Mouse (Mus musculus) hindbrain, embryonic 13.5 days (tissue): ENCODE results near the gene Rsph10b. TPM values are rescaled to one million over a fixed set of nuclear protein-coding genes. Genes with fewer than 3 reads are reported as not detected.

ENCODE experiments used
- ATAC-seq: fragments of 200-750 bp; cut with Nextera tagmentation; 2 replicates; pipeline ENCODE4 v1.8.0; 2017; ENCODE audit warnings: moderate TSS enrichment; ENCODE audit not compliant: low FRiP score
- H3K27ac ChIP-seq: fragments of 300-500 bp; sonication (generic); 2 replicates; pipeline ENCODE4 v1.5.1; 2015; ENCODE audit warnings: inconsistent platforms, mild to moderate bottlenecking, moderate library complexity
- H3K27me3 ChIP-seq: fragments of 300-500 bp; sonication (generic); 2 replicates; pipeline ENCODE4 v1.6.1; 2015; ENCODE audit warnings: mild to moderate bottlenecking, inconsistent platforms
- H3K36me3 ChIP-seq: fragments of 300-500 bp; sonication (generic); 2 replicates; pipeline ENCODE4 v1.6.1; 2015; ENCODE audit warnings: mild to moderate bottlenecking, inconsistent platforms
- H3K4me1 ChIP-seq: fragments of 300-500 bp; sonication (generic); replicated peaks from 2 replicates; pipeline ENCODE4 v1.6.1; 2015; ENCODE audit warnings: inconsistent platforms
- H3K4me2 ChIP-seq: fragments of 300-500 bp; sonication (generic); 2 replicates; pipeline ENCODE4 v1.6.1; 2015; ENCODE audit warnings: inconsistent platforms, mild to moderate bottlenecking, moderate library complexity
- H3K4me3 ChIP-seq: fragments of 300-500 bp; sonication (generic); 2 replicates; pipeline ENCODE4 v1.5.1; 2015; ENCODE audit warnings: mild to moderate bottlenecking, inconsistent platforms
- H3K9ac ChIP-seq: fragments of 300-500 bp; sonication (generic); 2 replicates; pipeline ENCODE4 v1.6.1; 2015; ENCODE audit warnings: mild to moderate bottlenecking, inconsistent platforms
- H3K9me3 ChIP-seq: fragments of 300-500 bp; sonication (generic); 2 replicates; pipeline ENCODE4 v1.6.1; 2016; ENCODE audit warnings: inconsistent platforms
- WGBS: fragments of 180-500 bp; shearing (Covaris S2); methylation state at CpG from one replicate; pipeline ENCODE4 v1.1.7; 2015; 5-methylcytosine and 5-hydroxymethylcytosine counted together
- polyA plus RNA-seq: library from polyadenylated mRNA; unstranded; fragments of >200 nt; fragmentation: Nextera tagmentation; extraction: Ambion mirVana; gene quantifications from 2 replicates; pipeline ENCODE4 v1.2.1, GENCODE M21; 2015

Gene Rsph10b
- polyA plus RNA-seq, 1 experiment from 2014 or later: 3.1 TPM

DNA sequence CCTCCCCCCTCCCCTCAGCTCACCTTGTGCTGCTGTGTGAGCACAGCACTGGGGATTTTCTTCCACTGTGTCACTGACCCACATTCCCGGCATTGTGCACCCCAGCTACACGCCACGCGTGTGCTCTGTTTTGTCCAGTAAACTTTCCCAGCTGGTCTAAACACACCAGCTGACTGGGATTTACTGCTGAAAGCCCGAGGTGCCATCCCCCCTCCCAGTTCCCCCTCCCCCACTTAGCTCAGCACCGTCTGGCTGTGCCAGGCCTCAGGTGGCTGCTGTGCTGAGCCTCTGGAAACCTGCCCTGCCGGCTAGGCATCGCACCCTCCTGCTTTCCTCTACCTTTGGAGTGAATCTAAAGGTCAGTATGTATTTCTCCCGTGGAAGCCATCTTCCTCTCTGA lies 48.0 kb downstream of the Rsph10b start:
- H3K9ac ChIP-seq: no peak overlapping the region
- no peaks in the 10 kb centered on the region for H3K27me3 ChIP-seq
- H3K4me1 ChIP-seq: peaks cover 4% of the 10 kb centered on the region; the same call in 1 of the 2 replicates
- no peak overlapping the region for H3K4me3 ChIP-seq
- WGBS: 35% methylated on average over 9 of the region's 9 CpGs
- no peak for ATAC-seq
- H3K9me3 ChIP-seq: no peaks in the 10 kb centered on the region
- peaks cover 30% of the 10 kb centered on the region for H3K36me3 ChIP-seq
- H3K27ac ChIP-seq: no peak overlapping the region
- H3K4me2 ChIP-seq: no peak overlapping the region

DNA sequence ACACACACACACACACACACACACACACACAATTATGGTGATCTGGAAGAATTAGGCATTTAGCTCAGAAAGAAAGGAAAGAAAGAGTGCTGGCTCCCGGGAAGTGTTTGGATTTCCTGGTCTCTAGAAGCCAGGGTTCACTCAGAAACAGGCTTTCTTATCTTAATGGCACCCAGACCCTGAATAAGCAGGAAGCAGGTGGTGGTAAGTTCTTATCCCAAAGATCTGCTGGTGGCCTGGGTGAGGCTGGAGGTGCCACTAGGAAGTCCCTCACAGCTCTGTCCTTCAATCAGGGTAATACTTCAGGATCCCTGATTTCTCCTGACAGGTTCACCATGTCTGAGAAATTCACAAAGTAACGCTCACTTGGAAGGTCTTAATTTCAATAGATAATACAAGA lies 49.5 kb downstream of the Rsph10b start:
- ATAC-seq: no peak
- 89% methylated on average over 2 of the region's 2 CpGs for WGBS
- Histone ChIP-seq H3K9ac (no peak overlapping the region), H3K27me3 (no peaks in the 10 kb centered on the region), H3K27ac (no peak overlapping the region), H3K4me2 (no peak overlapping the region), H3K4me1 (peaks cover 4% of the 10 kb centered on the region; the same call in 1 of the 2 replicates), H3K9me3 (no peaks in the 10 kb centered on the region), H3K36me3 (peaks cover 43% of the 10 kb centered on the region), H3K4me3 (no peak overlapping the region)

DNA sequence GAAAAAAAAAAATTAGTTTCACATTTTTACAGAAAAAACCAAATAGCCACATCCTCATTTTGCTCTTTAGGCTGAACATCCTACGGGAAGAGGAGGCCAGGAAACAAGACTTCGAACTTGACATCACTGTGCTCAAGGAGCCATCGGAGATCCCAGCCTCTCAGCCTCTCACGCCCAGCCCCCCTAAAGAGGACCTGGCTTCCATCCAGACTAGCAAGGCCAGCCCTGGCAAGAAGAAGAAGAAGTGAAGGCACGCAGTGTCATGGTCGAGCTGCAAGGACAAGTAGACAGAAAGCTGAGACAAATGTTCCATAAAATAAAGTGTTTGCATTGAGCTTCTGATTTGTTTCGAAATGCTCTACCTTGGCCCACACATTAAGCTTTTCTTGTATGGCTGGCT lies 52.5 kb downstream of the Rsph10b start:
- 88% methylated on average over 7 of the region's 7 CpGs for WGBS
- Histone ChIP-seq H3K36me3 (peaks cover 73% of the 10 kb centered on the region), H3K4me2 (no peak overlapping the region), H3K4me3 (no peak overlapping the region), H3K4me1 (peaks cover 4% of the 10 kb centered on the region; the same call in 1 of the 2 replicates), H3K9ac (no peak overlapping the region), H3K27ac (no peak overlapping the region), H3K9me3 (no peaks in the 10 kb centered on the region), H3K27me3 (no peaks in the 10 kb centered on the region)
- ATAC-seq: no peak

DNA sequence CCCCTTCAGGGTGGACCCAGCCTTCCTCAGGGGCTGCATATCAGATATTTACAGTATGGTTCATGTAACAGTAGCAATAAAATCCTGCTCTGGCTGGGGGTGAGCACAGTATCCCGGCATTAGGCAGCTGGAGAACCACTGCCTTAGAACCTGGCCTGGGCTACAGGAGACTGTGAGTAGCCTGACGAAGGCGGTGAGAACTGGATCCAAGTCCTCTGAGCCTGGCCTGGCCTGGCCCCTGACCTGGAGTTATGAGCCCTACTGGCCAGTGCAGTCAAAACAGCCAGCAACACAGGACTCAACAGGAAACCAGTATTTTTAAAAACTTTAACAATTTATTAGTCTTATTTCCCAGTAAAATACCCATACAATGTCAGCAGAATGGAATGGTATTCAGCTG lies 54.8 kb downstream of the Rsph10b start:
- WGBS: 98% methylated on average over 3 of the region's 3 CpGs
- Histone ChIP-seq H3K9me3 (no peaks in the 10 kb centered on the region), H3K9ac (no peak overlapping the region), H3K36me3 (peaks cover 95% of the 10 kb centered on the region), H3K4me2 (no peak overlapping the region), H3K27me3 (no peaks in the 10 kb centered on the region), H3K4me1 (no peaks in the 10 kb centered on the region), H3K4me3 (no peak overlapping the region), H3K27ac (no peak overlapping the region)
- no peak for ATAC-seq

DNA sequence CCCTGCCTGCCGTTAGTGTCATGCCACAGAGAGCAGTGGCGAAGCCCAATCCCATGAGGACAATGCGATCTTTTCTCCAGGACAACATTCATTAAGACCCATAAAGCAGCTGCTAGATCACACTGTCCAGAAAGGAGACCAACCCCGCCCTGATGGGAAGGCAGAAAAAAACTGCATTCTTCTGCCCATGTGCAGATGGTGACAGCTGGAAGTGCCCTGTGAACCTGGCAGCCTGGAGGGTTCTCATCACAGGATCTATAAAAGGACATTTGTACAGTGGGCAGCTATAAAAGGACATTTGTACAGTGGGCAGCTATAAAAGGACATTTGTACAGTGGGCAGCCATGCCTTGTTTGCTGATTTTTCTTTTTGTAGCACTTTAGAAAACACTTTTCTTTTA lies 56.2 kb downstream of the Rsph10b start:
- ATAC-seq: no peak
- Histone ChIP-seq H3K9me3 (no peaks in the 10 kb centered on the region), H3K36me3 (peaks cover 97% of the 10 kb centered on the region), H3K27ac (0 out of 2 replicates have a peak overlapping the region, but pooled peaks have one; percentile 30), H3K9ac (no peak overlapping the region), H3K4me1 (no peaks in the 10 kb centered on the region), H3K4me2 (no peak overlapping the region), H3K27me3 (no peaks in the 10 kb centered on the region), H3K4me3 (no peak overlapping the region)
- WGBS: 78% methylated on average over 4 of the region's 4 CpGs

DNA sequence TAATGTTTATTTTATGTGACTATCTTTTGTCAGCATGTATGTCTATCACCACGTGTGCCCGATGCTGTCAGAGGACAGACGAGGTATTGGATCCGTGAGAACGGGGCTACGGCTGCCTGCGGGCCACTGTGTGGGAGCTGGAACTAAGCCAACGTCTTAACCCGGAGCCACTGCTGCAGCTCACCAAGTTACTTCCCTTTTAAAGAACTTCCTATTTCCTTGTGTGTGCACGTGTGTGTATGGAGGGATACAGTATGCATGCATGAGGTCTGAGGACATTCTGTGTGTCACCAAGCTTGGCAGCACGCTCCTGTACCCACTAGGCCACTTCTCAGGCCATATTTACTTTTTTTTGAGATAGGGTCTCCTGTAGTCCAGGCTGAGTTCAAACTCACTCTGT lies 57.3 kb downstream of the Rsph10b start:
- H3K9me3 ChIP-seq: no peaks in the 10 kb centered on the region

DNA sequence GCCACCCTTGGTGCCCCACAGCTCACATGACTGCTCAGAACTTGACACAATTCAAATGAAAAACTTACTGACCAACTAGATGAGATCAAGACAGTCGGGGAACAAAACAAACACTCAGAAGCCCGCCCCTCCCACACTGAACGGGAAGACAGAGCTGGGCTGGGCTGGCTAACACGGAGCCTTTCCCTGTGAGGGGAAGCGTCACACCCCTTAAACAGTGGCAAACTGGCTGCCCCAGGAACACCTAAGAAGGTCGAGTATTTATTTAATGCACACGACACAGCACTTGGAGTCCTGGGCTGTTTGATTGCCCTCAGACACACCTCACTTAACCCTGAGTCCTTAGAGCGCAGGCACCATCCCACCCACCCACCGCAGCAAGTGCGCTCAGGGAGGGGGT lies 59.8 kb downstream of the Rsph10b start:
- no peak for ATAC-seq
- Histone ChIP-seq H3K4me3 (no peak overlapping the region), H3K9me3 (no peaks in the 10 kb centered on the region), H3K27ac (no peak overlapping the region), H3K9ac (no peak overlapping the region), H3K36me3 (peaks cover 100% of the 10 kb centered on the region), H3K4me2 (no peak overlapping the region), H3K27me3 (no peaks in the 10 kb centered on the region), H3K4me1 (no peaks in the 10 kb centered on the region)
- 89% methylated on average over 10 of the region's 10 CpGs for WGBS

More for the DNA sequence above, 57.3 kb downstream of the Rsph10b start:
- 85% methylated on average over 11 of the region's 11 CpGs for WGBS
- Histone ChIP-seq H3K4me2 (no peak overlapping the region), H3K27ac (no peak overlapping the region), H3K36me3 (peaks cover 97% of the 10 kb centered on the region), H3K4me1 (no peaks in the 10 kb centered on the region), H3K27me3 (no peaks in the 10 kb centered on the region), H3K4me3 (no peak overlapping the region), H3K9ac (no peak overlapping the region)
- no peak for ATAC-seq

DNA sequence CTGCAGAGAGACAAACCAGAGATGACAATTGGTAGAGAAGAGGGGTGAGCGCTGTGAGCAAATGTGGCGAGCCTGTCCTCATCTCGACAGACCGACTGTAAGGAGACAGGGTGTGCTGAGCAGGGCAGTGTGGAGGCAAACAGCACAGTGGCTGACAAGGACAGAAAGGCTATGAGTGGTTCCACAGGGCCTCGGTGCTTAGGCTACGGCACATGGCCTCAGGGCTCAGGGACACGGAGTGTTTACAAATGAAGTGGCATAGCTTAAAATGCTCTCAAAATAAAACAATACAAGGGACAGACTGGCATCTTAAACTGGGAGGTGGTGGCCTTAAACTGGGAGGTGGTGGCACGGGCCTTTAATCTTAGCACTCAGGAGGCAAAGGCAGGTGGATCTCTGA lies 60.4 kb downstream of the Rsph10b start:
- 93% methylated on average over 8 of the region's 8 CpGs for WGBS

DNA sequence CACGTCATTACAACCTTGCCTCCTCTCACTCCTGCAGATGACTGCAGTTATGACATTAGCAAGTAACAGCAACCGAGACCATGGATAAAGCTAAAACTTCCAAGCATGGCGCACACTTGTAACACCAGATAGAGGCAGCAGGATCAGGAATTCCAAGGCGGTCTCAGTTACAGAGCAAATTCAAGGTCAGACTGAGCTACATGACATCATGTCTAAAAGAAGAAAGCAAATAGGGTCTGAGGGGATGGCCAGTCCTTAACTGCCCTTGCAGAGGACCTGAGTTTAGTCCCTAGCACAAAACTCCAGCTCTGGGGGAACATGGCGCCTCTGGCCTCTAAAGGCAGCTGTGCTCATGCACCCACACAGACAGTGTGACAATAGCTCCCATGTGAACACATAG lies 61.0 kb downstream of the Rsph10b start:
- Histone ChIP-seq H3K4me2 (no peak overlapping the region), H3K27me3 (no peaks in the 10 kb centered on the region), H3K4me1 (no peaks in the 10 kb centered on the region), H3K36me3 (peaks cover 100% of the 10 kb centered on the region), H3K9me3 (no peaks in the 10 kb centered on the region), H3K9ac (no peak overlapping the region), H3K27ac (no peak overlapping the region), H3K4me3 (no peak overlapping the region)
- ATAC-seq: no peak
- 94% methylated on average over 5 of the region's 5 CpGs for WGBS

More for the DNA sequence above, 60.4 kb downstream of the Rsph10b start:
- no peak overlapping the region for H3K27ac ChIP-seq
- no peak overlapping the region for H3K4me2 ChIP-seq
- H3K27me3 ChIP-seq: no peaks in the 10 kb centered on the region
- no peak overlapping the region for H3K9ac ChIP-seq
- no peak for ATAC-seq
- H3K36me3 ChIP-seq: peaks cover 100% of the 10 kb centered on the region
- H3K9me3 ChIP-seq: no peaks in the 10 kb centered on the region
- no peak overlapping the region for H3K4me3 ChIP-seq
- no peaks in the 10 kb centered on the region for H3K4me1 ChIP-seq

DNA sequence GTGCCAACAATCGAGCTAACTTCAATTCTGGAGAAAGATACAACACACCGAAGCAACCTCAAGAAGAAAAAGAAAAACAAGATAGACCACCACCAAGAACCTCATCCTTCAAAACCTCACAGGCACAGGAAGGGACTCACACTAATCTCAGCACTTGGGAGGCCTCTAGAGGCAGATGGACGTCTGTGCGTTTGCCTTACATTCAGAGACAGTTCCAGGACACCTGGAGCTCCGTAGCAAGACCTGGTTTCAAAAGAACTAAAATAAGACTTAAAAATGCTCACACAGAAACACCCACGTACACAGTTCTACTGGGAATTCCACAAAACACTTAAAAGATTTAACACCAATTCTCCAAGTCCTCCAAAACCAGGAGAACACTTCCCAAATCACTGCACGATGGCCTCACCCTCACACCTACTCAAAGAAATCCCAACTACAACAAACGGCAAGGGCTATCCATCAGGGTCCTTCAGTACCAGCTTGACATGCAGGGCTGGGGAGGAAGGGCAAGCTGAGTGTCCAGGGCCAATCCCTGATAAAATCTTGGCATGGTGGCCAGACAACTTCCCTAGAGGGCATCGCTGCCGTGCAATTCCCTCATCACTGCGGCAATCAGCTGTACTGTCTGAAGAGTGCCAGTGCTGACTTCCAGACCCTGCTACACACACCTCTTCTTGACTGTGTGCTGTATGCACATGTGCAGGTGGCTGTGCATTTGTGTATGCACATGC lies 62.0 kb downstream of the Rsph10b start:
- Histone ChIP-seq H3K9ac (no peak overlapping the region), H3K27me3 (no peaks in the 10 kb centered on the region), H3K27ac (no peak overlapping the region), H3K9me3 (no peaks in the 10 kb centered on the region), H3K36me3 (peaks cover 100% of the 10 kb centered on the region), H3K4me1 (no peaks in the 10 kb centered on the region), H3K4me2 (no peak overlapping the region), H3K4me3 (no peak overlapping the region)
- ATAC-seq: no peak
- WGBS: 81% methylated on average over 11 of the region's 11 CpGs

DNA sequence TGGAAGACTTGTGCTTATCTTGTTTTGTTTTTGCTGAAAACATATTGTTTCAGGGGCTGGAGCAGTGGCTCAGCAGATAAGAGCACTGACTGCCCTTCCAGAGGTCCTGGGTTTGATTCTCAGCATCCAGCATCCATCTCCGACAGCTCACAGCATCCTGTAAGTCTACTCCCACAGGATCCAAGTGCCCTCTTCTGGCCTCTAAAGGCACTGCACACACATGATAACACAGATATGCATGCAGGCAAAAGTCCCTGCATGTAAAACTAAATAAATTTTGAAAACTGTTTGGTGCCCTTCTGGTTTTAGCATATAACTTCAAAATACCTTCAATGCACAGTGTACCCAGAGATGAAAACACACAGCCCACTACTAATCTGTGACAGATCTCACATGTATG lies 66.6 kb downstream of the Rsph10b start:
- Histone ChIP-seq H3K9ac (no peak overlapping the region), H3K27ac (no peak overlapping the region), H3K4me1 (no peaks in the 10 kb centered on the region), H3K27me3 (no peaks in the 10 kb centered on the region), H3K9me3 (no peaks in the 10 kb centered on the region), H3K4me3 (no peak overlapping the region), H3K4me2 (no peak overlapping the region), H3K36me3 (peaks cover 100% of the 10 kb centered on the region)
- 92% methylated on average over 1 of the region's 1 CpGs for WGBS
- no peak for ATAC-seq

DNA sequence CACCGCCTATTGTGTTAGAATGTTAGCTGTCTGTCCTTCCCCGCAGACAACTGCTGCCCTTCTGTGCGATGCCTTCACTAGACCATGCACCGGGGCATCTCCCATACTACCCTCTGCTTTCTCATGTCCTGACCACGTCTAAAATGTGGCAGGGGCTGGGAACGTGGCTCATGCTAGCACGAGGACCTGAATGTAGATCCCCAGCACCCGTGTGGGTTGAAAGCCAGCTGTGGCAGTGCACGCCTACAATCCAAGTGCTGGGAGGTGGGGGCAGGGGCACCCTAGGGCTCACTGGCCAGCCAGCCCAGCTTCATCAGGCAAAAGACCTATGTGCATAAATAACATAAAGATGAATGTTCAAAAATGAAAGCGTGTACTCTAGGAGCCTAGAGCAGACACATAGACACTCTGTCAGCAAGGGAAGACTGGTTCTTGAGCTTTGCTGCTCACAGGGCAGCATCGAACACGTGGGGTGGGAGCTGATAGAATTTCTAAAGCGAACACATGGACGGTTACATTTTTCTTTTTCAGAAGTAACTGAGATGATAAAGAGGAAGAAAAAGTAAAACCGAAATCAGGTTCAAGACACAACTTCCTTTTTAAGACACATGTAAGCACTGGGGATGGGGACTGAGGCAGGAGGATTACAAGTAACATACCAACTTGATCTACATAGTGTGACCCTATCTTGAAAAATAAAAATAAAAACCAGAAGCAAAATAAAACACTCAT lies 69.8 kb downstream of the Rsph10b start:
- 92% methylated on average over 15 of the region's 15 CpGs for WGBS
- Histone ChIP-seq H3K4me1 (no peaks in the 10 kb centered on the region), H3K27me3 (no peaks in the 10 kb centered on the region), H3K9ac (no peak overlapping the region), H3K36me3 (peaks cover 95% of the 10 kb centered on the region), H3K4me2 (no peak overlapping the region), H3K27ac (no peak overlapping the region), H3K9me3 (no peaks in the 10 kb centered on the region), H3K4me3 (no peak overlapping the region)
- ATAC-seq: no peak
